Mouse (Mus musculus) large intestine, adult 2 months (tissue): ENCODE measurements around the gene Pycr1. TPM values are rescaled to one million over a fixed set of nuclear protein-coding genes. Genes with fewer than 3 reads are reported as not detected.
A peak's percentile ranks its signal among the peaks of the same experiment; 100 is the strongest.

Experiments
- DNase-seq: peaks from one replicate; pipeline ENCODE4 v3.0.0-alpha.2; 2012; ENCODE audit warnings: low read depth, low spot score
- WGBS: fragments of 180-500 bp; shearing (Covaris S2); methylation state at CpG from one replicate; pipeline ENCODE4 v1.1.7; 2018; 5-methylcytosine and 5-hydroxymethylcytosine counted together
- polyA plus RNA-seq: library from polyadenylated mRNA; depleted of rRNA; stranded (reverse); fragments of >200 nt; gene quantifications from 2 replicates; pipeline ENCODE4 v1.2.3, GENCODE M21; 2012; rRNA removed

The Pycr1 gene
- polyA plus RNA-seq, 1 experiment: 16.7 TPM

DNA sequence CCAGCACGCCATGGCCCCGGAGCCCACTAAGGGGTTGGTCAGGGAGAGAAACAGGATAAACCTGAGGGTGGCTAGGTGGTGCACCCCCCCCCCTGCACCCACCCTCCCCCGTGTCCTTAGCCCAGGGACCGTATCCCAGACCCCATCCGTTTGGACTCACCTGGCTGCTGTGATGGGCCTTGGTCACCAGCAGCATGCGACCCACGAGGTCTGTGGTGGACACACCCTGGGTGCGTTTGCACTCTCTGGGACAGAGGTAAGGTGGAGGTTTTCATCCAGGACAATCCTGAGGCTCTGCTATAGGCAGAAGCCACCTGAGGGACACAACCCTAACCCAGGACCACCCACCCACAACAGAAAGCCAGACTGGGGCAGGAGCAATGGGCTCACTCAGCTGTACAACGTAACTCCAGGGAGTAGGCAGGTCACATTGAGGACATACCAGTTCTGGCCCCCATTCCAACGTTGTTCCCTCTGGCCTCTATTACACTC, 30.0 kb downstream of the Pycr1 start:
- DNase-seq: no peak
- 84% methylated on average over 10 of the region's 10 CpGs for WGBS

DNA sequence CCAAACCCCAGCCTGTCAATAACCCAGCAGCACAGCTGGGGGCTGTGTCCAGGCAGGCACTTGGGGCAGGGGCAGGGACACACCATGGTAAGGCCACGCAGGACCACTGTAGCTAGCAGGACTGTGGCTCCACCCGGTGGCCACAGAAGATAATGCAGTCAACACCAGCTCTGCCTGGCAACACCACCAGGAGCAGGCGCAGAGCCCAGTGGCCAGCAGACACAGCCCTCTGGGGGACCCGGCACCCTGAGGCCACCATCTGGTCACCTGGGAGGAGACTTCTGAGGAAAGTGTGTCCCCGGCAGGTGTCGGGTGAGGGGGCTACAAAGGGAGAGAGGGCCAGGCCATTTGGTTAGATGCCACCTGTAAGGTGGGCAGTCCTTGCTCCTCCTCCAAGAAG, 30.8 kb downstream of the Pycr1 start:
- 56% methylated on average over 6 of the region's 6 CpGs for WGBS
- no peak for DNase-seq

DNA sequence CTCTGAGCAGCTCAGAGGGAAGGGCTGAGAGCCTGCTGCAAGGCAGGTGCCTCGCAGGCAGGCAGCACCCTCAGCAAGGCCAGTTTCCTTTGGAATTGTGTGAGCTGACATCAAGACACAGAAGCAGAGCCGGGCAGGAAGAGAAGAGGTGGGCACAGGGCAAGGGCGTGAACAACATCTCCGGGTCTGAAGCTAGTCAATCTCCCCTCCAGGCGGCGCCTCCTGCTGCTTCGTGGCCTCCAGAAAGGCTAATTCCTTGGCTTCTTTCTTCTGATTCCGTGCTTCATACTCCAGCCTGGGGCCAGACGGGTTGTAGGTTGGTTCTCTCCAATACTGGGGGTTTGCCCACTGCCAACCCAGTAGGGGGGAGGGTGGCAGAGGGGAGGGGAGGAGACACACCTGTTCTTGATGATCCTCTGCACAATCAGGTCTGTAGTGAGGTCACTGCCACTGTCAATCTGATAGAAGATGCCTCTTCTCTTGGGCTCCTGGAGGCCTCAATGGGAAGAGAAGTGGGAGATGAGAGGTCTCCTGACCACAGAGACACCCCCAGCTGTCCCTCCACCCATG, 33.0 kb downstream of the Pycr1 start:
- no peak for DNase-seq
- 89% methylated on average over 9 of the region's 9 CpGs for WGBS

DNA sequence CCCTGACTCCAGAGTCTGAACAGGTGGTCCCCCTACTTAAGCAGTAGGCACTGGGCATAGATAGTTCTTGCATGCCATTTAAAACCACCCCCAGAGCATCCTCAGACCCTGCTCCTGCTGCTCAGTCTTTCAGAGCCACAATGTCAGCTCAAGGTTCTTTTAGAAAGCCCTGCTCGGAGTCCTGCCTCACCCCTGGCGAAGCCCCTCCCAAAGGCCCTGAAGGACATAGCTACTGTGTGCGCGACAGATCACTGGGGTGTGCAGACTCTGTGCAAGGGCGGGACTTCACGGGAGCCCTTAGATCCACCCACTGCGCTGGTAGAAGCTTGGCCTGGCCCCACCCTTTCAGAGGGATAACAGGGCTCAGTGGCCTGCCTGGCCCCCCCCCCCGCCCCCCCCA, 34.3 kb downstream of the Pycr1 start:
- no peak for DNase-seq
- 42% methylated on average over 8 of the region's 8 CpGs for WGBS

DNA sequence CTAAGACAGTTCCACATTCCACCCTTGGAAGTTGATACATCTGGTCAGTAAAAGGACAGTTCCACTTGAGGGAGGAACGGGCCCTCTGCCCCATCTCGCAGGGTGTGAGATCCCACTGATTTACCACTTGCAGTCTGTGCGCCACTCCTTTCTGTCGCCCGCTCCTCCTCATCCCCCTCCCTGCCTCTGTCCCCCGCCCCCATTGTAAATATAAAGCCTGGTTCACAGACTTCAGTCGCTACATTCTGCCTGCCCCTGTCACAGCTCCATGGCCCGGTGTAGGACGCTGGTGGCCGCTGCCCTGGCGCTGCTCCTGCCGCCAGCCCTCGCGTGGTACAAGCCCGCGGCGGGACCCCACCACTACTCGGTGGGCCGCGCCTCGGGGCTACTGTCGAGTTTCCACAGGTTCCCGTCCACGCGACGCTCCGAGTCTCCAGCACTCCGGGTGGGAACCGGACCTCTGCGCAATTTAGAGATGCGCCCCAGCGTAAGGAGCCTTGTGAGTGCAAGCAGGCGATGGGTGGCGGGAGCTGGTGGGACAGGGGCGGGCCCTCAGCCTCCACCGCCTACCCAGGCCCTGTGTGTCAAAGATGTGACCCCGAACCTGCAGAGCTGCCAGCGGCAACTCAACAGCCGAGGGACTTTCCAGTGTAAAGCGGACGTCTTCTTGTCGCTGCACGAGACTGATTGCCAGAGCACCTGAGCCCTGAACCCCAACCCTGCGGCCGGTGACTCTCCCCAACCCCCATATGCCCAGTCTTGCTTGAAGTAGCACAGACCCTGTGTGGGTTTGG, 35.1 kb downstream of the Pycr1 start, which contains the start of gene Npb:
TSS of gene Npb (plus strand) at position 237 of the 794 bp plus-strand sequence.
- no peak for DNase-seq
- 10% methylated on average over 45 of the region's 45 CpGs for WGBS

DNA sequence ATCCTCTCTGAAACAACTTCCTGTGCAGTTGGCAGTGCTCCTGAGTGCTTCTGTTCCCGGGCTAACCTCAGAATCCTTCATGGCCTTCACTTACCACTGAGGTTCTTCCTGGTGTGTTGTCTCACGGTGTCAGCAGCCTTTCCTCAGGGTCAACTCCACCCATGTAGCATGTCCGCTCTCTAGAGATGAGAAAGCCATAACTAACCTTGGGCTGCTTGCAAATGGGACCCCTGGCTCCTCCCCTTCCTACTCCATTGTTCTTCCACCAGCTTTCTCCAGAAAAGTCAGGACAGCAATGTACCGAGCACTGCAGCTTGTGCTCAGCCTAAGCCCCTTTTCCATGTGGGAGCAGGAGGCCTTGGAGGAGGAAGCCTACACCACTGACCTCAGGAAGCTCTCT, 36.8 kb downstream of the Pycr1 start:
- 74% methylated on average over 4 of the region's 4 CpGs for WGBS
- DNase-seq: no peak

DNA sequence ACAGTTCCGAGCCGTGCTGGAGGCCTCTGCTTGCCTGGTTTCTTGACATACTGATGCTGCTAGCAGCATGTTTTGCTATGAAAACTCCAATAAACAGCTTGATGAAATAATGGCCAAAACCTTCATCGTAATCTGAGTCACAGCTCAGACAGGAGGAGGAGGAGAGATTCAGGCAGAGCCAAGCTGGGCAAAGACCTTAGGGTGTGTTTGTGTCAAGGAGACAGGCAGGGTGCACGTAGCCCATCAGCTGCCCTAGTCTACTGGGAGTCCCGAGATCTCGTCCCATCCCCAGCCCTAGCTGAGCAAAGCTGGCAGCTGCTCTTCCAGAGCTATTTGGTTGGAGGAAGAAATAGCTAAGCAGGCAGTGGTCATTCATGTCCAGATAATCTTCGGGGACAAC, 37.9 kb downstream of the Pycr1 start:
- WGBS: 83% methylated on average over 7 of the region's 7 CpGs
- DNase-seq: no peak

DNA sequence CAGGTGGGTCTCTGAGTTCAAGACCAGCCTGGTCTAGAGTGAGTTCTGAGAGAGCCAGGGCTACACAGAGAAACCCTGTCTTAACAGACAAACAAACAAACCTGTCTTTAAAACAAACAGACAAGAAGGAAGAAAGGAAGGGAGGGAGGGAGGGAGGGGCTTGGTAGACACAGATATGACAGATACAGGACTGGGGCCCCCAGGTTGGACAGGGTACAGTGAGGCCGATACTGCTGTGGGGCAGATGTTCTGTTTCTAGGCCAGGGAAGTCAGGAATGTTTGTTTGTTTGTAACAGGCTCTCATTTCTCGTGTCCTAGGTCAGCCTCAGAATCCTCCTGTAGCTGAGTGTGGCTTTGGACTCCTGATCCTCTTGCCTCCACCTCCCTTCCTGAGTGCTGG, 40.0 kb downstream of the Pycr1 start:
- WGBS: 59% methylated on average over 2 of the region's 2 CpGs
- DNase-seq: no peak

DNA sequence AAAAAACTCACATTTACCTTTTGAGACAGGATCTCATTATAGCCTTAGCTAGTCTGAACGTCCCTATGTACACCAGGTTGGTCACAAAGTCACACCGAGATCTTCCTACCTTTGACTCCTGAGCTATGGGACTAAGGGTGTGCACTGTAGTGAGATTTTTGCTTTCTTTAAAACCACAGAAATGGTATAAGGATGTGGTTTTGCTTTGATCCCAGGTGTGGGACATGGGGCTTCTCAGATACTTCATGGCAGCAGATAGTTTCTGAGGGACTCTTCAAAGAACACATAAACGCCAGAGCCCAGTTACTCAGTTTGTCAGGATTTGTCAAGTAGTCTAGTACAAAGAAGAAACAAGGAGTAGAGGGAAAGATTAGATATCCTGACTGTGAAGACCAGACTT, 42.9 kb downstream of the Pycr1 start:
- 91% methylated on average over 3 of the region's 3 CpGs for WGBS
- DNase-seq: no peak

DNA sequence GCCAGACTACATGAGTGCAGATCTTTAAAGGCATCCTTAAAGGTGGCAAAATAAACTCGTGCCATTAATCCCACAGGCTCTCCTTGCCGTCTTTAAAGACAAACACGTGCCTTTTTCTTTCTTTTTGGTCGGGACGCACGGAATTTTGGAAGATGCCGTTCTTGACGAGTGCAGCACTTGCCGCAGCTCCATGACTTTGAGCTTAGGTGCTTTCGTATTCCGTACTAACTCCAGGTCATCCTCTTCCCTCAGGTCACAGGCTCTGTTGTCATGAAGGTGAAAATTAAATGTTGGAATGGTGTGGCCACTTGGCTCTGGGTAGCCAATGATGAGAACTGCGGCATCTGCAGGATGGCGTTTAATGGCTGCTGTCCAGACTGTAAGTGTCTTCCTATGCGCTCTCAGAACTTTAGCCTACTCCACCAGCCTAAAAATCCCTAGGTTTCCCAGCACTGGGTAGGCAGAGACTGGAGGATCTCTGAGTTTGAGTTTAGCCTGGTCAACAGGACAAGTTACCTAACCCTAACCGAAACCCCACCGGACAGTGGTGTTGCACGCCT, 44.5 kb downstream of the Pycr1 start:
- no peak for DNase-seq
- 39% methylated on average over 17 of the region's 17 CpGs for WGBS

DNA sequence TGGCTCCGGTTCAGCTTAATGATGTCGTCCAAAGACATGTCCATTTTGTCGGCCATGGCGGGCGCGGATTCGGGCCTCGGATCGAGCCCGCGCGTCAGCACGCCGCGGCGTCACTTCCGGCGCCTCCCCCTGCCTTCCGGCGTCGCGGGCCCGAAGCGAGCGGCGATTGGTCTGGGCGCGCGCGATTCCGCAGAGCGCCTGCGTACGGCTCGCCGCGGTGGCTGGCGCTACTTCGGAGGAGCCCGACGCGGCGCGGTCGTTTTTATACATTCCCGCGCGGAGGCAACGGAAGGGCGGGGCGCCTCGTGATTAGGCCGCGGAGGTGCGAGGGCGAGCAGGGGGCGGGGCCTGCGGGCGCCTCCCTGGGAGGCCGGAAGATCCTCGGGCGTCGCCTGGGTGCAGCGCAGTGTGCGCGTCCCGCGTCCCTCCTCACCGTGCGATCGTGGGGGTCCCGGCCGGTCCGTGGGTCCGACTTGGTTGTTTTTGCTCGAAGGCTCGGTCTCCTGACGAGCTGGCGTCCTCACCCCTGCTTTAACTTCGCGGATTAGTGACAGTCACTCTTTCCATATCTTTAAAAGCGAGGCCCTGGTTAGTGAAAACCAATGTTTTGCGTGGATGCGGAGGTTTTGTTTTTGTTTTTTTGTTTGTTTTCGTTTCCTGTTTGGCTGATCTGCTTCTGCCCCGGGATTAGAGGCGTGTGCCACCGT, 45.1 kb downstream of the Pycr1 start, which contains the start of the genes Alyref and Anapc11:
TSS of gene Alyref (minus strand) at position 83 of the 707 bp plus-strand sequence.
TSS of gene Anapc11 (plus strand) at position 139 of the 707 bp plus-strand sequence.
- peak; percentile 71 for DNase-seq
- WGBS: 1% methylated on average over 87 of the region's 88 CpGs

DNA sequence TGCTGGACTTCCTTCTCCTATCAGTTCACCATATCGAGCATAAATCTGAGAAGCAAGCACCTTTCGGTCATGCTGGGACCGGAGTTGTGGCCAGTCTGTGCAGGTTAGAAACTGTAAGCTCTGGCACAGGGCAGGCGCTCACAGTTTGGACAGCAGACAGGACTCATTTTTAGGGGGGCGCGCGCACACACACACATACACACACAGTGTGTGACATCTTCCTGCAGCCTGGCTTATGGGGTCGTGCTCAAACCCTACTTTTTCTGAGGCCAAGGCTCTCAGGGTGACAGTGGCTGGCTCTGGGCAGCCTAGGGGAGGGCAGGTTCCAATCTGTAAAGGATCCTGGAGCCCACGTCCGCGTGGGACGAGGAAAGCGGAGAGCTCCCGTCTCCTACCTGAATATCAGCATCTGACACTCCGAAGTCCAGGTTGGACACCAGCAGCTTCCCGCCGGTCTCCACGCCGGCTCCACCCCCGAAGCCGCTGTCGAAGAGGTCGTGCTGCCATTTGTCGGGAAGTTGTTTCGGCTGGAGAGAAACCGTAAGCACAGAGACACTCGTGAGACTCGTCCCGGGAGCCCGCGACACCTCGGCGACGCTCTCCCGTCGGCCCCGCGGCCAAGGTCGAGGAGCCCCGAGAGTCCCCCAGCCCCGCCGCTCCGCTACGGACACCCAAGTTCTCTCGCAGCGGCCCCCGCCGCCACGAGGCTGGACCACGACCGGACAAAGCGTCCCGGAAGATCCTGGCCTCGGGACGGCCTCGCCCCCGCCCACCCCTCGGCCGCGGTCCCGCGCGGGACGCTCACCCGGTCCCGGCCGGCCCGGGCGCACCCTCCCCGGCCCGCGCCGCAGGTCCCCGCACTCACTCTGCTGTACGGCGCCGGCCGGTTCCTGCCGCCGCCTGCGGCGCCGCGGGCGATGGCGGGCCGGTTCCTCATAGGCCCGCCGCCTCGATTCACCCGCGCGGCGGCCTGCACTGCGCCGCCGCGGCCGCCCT, 46.0 kb downstream of the Pycr1 start:
- DNase-seq: no peak
- 2% methylated on average over 99 of the region's 99 CpGs for WGBS

DNA sequence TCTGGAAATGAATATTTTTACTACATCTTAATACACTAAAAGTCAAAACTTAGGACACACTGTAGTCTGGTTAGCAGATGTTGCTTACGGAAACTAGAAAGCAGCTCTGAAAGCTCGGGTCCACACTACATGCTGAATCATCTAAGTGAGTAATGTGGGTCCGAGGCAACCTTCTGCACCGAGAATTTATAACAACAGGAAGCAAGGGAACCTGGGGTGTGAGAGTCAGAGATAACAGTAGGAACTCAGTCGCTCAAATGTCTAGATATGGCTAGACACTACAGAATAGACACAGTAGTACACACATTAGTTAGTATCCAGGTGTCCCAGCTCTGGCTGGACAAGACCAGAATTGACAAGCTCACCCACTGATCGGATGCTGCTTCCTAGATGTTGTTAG, 55.0 kb downstream of the Pycr1 start:
- 91% methylated on average over 6 of the region's 6 CpGs for WGBS
- no peak for DNase-seq

Other genes with a start within 250 kb of the Pycr1 start
- gene Nploc4, start 206.1 kb downstream of the Pycr1 start, polyA plus RNA-seq: 42.4 and 50.9 TPM in 2 replicates
- gene Tspan10, start 201.1 kb downstream of the Pycr1 start, polyA plus RNA-seq: 0.85 and 1.1 TPM in 2 replicates
- gene Pde6g, start 190.3 kb downstream of the Pycr1 start, polyA plus RNA-seq: 0.30 and 0.89 TPM in 2 replicates
- gene Oxld1, start 185.7 kb downstream of the Pycr1 start, polyA plus RNA-seq: 18.2 and 19.6 TPM in 2 replicates
- 12.3 and 15.1 TPM in 2 replicates for gene Ccdc137, start 185.7 kb downstream of the Pycr1 start, polyA plus RNA-seq
- 16.8 and 18.8 TPM in 2 replicates for gene Arl16, start 176.2 kb downstream of the Pycr1 start, polyA plus RNA-seq
- gene Mrpl12, start 159.2 kb downstream of the Pycr1 start, polyA plus RNA-seq: 139 and 148 TPM in 2 replicates
- 287 and 345 TPM in 2 replicates for gene Slc25a10, start 151.9 kb downstream of the Pycr1 start, polyA plus RNA-seq
- gene Gcgr, start 113.1 kb downstream of the Pycr1 start, polyA plus RNA-seq: 0.90 and 1.1 TPM in 2 replicates
- gene Mcrip1, start 94.0 kb downstream of the Pycr1 start, polyA plus RNA-seq: 36.6 and 46.6 TPM in 2 replicates
- 0.22 TPM in 1 of 2 replicates, not detected in the other for gene Ppp1r27, start 92.6 kb downstream of the Pycr1 start, polyA plus RNA-seq
- 496 and 716 TPM in 2 replicates for gene P4hb, start 70.5 kb downstream of the Pycr1 start, polyA plus RNA-seq
- gene Arhgdia, start 62.1 kb downstream of the Pycr1 start, polyA plus RNA-seq: 745 and 760 TPM in 2 replicates
- 45.9 and 54.0 TPM in 2 replicates for gene Alyref, start 45.4 kb downstream of the Pycr1 start, polyA plus RNA-seq
- gene Anapc11, start 45.3 kb downstream of the Pycr1 start, polyA plus RNA-seq: 84.8 and 85.4 TPM in 2 replicates
- 0.63 and 1.0 TPM in 2 replicates for gene Npb, start 35.3 kb downstream of the Pycr1 start, polyA plus RNA-seq
- 397 and 622 TPM in 2 replicates for gene Pcyt2, start 25.8 kb downstream of the Pycr1 start, polyA plus RNA-seq
- 117 and 124 TPM in 2 replicates for gene Sirt7, start 18.5 kb downstream of the Pycr1 start, polyA plus RNA-seq
- 28.4 and 30.8 TPM in 2 replicates for gene Mafg, start 10.2 kb downstream of the Pycr1 start, polyA plus RNA-seq
- 0.53 and 0.56 TPM in 2 replicates for gene Myadml2, start 4.4 kb upstream of the Pycr1 start, polyA plus RNA-seq
- 0.45 and 0.79 TPM in 2 replicates for gene Notum, start 17.4 kb upstream of the Pycr1 start, polyA plus RNA-seq
- gene Aspscr1, start 29.2 kb upstream of the Pycr1 start, polyA plus RNA-seq: 74.9 and 88.8 TPM in 2 replicates
- gene Cenpx, start 70.0 kb upstream of the Pycr1 start, polyA plus RNA-seq: 94.1 and 101 TPM in 2 replicates
- 21.3 and 34.5 TPM in 2 replicates for gene Lrrc45, start 70.2 kb upstream of the Pycr1 start, polyA plus RNA-seq
- gene Rac3, start 77.7 kb upstream of the Pycr1 start, polyA plus RNA-seq: 8.5 and 10.1 TPM in 2 replicates
- gene Dcxr, start 83.5 kb upstream of the Pycr1 start, polyA plus RNA-seq: 63.8 and 66.5 TPM in 2 replicates
- 4.4 and 6.9 TPM in 2 replicates for gene Cbr2, start 88.3 kb upstream of the Pycr1 start, polyA plus RNA-seq
- 1.9 and 2.1 TPM in 2 replicates for gene Hmga1b, start 119.0 kb upstream of the Pycr1 start, polyA plus RNA-seq
- 60.4 and 73.4 TPM in 2 replicates for gene Rfng, start 140.4 kb upstream of the Pycr1 start, polyA plus RNA-seq
- gene Gps1, start 140.5 kb upstream of the Pycr1 start, polyA plus RNA-seq: 124 and 130 TPM in 2 replicates
- 41.7 and 42.1 TPM in 2 replicates for gene Dus1l, start 152.6 kb upstream of the Pycr1 start, polyA plus RNA-seq
- gene Fasn, start 180.8 kb upstream of the Pycr1 start, polyA plus RNA-seq: 201 and 272 TPM in 2 replicates